Mouse (Mus musculus) midbrain, embryonic 14.5 days (tissue): ENCODE data around the gene Fam49a. TPM values are rescaled to one million over a fixed set of nuclear protein-coding genes. Genes with fewer than 3 reads are reported as not detected.

Source experiments
- ATAC-seq: fragments of 200-750 bp; cut with Nextera tagmentation; 2 replicates; pipeline ENCODE4 v1.8.0; 2017; ENCODE audit warnings: moderate number of reproducible peaks, moderate library complexity; ENCODE audit not compliant: low FRiP score, low TSS enrichment
- DNase-seq: peaks from one replicate; pipeline ENCODE4 v3.0.0-alpha.2; 2015
- H3K27ac ChIP-seq: fragments of 300-500 bp; sonication (generic); replicated peaks from 2 replicates; pipeline ENCODE4 v1.5.1; 2014; ENCODE audit warnings: mild to moderate bottlenecking, low read depth, low read length, moderate library complexity
- H3K27me3 ChIP-seq: fragments of 300-500 bp; sonication (generic); 2 replicates; pipeline ENCODE4 v1.6.1; 2014; ENCODE audit warnings: low read length, control low read depth, mixed read lengths; ENCODE audit not compliant: control insufficient read depth, insufficient read depth
- H3K36me3 ChIP-seq: fragments of 300-500 bp; sonication (generic); 2 replicates; pipeline ENCODE4 v1.6.1; 2014; ENCODE audit warnings: low read length, control low read depth; ENCODE audit not compliant: control insufficient read depth, insufficient read depth
- H3K4me1 ChIP-seq: fragments of 300-500 bp; sonication (generic); 2 replicates; pipeline ENCODE4 v1.6.1; 2014; ENCODE audit warnings: mild to moderate bottlenecking, antibody characterized with exemption, low read length, control low read depth; ENCODE audit not compliant: control insufficient read depth, insufficient read depth
- H3K4me2 ChIP-seq: fragments of 300-500 bp; sonication (generic); 2 replicates; pipeline ENCODE4 v1.6.1; 2014; ENCODE audit warnings: mild to moderate bottlenecking, low read length, moderate library complexity
- H3K4me3 ChIP-seq: fragments of 300-500 bp; sonication (generic); replicated peaks from 2 replicates; pipeline ENCODE4 v1.5.1; 2014; ENCODE audit warnings: low read depth, low read length
- H3K9ac ChIP-seq: fragments of 300-500 bp; sonication (generic); replicated peaks from 2 replicates; pipeline ENCODE4 v1.6.1; 2014; ENCODE audit warnings: mild to moderate bottlenecking, low read length, moderate library complexity
- H3K9me3 ChIP-seq: fragments of 300-500 bp; sonication (generic); 2 replicates; pipeline ENCODE4 v1.6.1; 2016; ENCODE audit warnings: low read length, control low read depth, mixed read lengths; ENCODE audit not compliant: control insufficient read depth
- WGBS: fragments of 180-500 bp; shearing (Covaris S2); extraction: QIAGEN DNeasy Blood & Tissue Kit; methylation state at CpG from one replicate; pipeline ENCODE4 v1.1.7; 2014; 5-methylcytosine and 5-hydroxymethylcytosine counted together
- polyA plus RNA-seq: library from polyadenylated mRNA; unstranded; fragments of >200 nt; fragmentation: Nextera tagmentation; extraction: Ambion mirVana; gene quantifications from 2 replicates; pipeline ENCODE4 v1.2.1, GENCODE M21; 2014

Gene Fam49a
- polyA plus RNA-seq, 1 experiment from 2014 or later: 57.0 TPM

GRCm38 (mm10) chr12:12349645-12350288 is 87.8 kb downstream of the Fam49a start:
- WGBS: 80% methylated on average over 6 of the region's 6 CpGs
- Histone ChIP-seq H3K9ac (no peak overlapping the region), H3K27me3 (no peaks in the 10 kb centered on the region), H3K9me3 (no peaks in the 10 kb centered on the region), H3K36me3 (no peaks in the 10 kb centered on the region), H3K4me2 (no peak overlapping the region), H3K4me3 (no peak overlapping the region), H3K4me1 (no peaks in the 10 kb centered on the region), H3K27ac (no peak overlapping the region)
- ATAC-seq (no peak), DNase-seq (no peak)

DNA sequence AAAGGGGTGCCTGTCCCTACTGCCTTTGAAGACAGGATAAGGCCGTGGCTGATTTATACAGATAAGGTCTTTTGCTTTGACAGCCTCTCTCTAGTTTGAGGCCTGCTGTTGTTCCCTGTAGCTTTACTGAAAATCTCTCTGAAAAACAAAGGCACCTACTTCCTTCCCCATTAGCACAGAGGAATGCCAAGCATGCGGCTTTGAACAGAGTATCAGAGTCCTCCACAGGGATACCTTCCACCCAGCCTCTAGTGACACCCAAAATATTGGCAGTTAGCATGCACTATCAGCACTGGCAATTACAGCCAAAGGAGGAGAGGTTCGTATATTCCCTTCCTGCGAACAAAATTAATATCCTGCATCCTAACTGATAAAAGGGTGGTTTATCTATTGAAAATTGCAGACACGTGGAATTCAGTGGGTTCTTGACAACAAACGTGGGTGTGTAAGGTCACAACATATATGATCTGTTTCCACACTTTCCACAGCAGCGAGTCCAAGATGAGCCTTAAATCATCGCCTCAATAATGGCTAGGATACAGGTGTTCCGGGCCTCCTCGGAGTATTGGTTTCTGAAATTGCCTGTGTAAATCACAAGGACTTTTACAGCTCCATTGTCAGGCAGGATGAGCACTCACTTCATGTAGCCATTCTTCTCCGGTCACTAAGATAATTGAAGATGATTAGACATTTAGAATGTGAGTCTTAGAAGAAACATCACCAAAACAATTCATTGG is 90.0 kb downstream of the Fam49a start:
- ATAC-seq (no peak), DNase-seq (no peak)
- H3K27ac ChIP-seq: no peak overlapping the region
- H3K4me3 ChIP-seq: no peak overlapping the region
- H3K4me1 ChIP-seq: peaks cover 4% of the 10 kb centered on the region; the same call in 1 of the 2 replicates
- H3K4me2 ChIP-seq: no peak overlapping the region
- H3K27me3 ChIP-seq: no peaks in the 10 kb centered on the region
- WGBS: 81% methylated on average over 11 of the region's 11 CpGs
- H3K9ac ChIP-seq: no peak overlapping the region
- no peaks in the 10 kb centered on the region for H3K36me3 ChIP-seq
- H3K9me3 ChIP-seq: no peaks in the 10 kb centered on the region

GRCm38 (mm10) chr12:12354115-12354653 is 92.2 kb downstream of the Fam49a start:
- Histone ChIP-seq H3K9ac (no peak overlapping the region), H3K4me2 (no peak overlapping the region), H3K27me3 (no peaks in the 10 kb centered on the region), H3K36me3 (no peaks in the 10 kb centered on the region; the same call in 1 of the 2 replicates), H3K9me3 (no peaks in the 10 kb centered on the region), H3K27ac (no peak overlapping the region), H3K4me1 (peaks cover 4% of the 10 kb centered on the region; the same call in 1 of the 2 replicates), H3K4me3 (no peak overlapping the region)
- DNase-seq: no peak
- 86% methylated on average over 10 of the region's 10 CpGs for WGBS
- ATAC-seq: no peak

DNA sequence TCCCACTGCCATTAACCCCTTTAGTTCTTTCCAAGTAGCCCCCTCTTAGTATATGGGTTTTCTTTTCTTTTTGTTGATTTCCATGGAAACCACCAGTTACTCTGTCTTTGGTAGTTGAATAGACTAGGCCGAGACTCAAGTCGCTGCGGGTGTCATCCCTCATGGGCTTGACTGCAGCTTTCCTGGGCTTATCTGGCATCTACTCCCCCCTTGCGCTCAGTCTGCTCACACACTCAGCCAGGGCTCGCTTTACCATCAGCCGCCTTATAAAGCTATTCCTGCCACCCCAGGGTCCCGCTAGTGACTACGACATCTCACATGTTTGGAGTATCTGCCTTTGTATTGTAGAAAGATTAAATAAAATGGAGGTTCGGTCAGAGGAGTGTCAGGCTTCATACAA is 94.1 kb downstream of the Fam49a start:
- DNase-seq (no peak), ATAC-seq (no peak)
- no peaks in the 10 kb centered on the region; the same call in 1 of the 2 replicates for H3K36me3 ChIP-seq

GRCm38 (mm10) chr12:12356463-12356862 is 94.5 kb downstream of the Fam49a start:
- 67% methylated on average over 1 of the region's 1 CpGs for WGBS
- Histone ChIP-seq H3K9ac (no peak overlapping the region), H3K27me3 (no peaks in the 10 kb centered on the region), H3K36me3 (peaks cover 1% of the 10 kb centered on the region; the same call in 1 of the 2 replicates), H3K9me3 (no peaks in the 10 kb centered on the region), H3K4me1 (peaks cover 4% of the 10 kb centered on the region; the same call in 1 of the 2 replicates), H3K4me3 (no peak overlapping the region), H3K27ac (no peak overlapping the region), H3K4me2 (no peak overlapping the region)
- ATAC-seq (no peak), DNase-seq (peak; percentile 45)

More for the DNA sequence above, 94.1 kb downstream of the Fam49a start:
- no peak overlapping the region for H3K4me2 ChIP-seq
- WGBS: 73% methylated on average over 9 of the region's 9 CpGs
- no peaks in the 10 kb centered on the region for H3K27me3 ChIP-seq
- H3K9me3 ChIP-seq: no peaks in the 10 kb centered on the region
- no peak overlapping the region for H3K27ac ChIP-seq
- H3K9ac ChIP-seq: no peak overlapping the region
- H3K4me3 ChIP-seq: no peak overlapping the region
- H3K4me1 ChIP-seq: peaks cover 4% of the 10 kb centered on the region; the same call in 1 of the 2 replicates

GRCm38 (mm10) chr12:12356946-12357345 is 95.0 kb downstream of the Fam49a start:
- Histone ChIP-seq H3K36me3 (peaks cover 6% of the 10 kb centered on the region; the same call in 1 of the 2 replicates), H3K27ac (no peak overlapping the region), H3K9me3 (no peaks in the 10 kb centered on the region), H3K4me1 (peaks cover 4% of the 10 kb centered on the region; the same call in 1 of the 2 replicates), H3K4me3 (no peak overlapping the region), H3K27me3 (no peaks in the 10 kb centered on the region), H3K9ac (no peak overlapping the region), H3K4me2 (no peak overlapping the region)
- DNase-seq (no peak), ATAC-seq (no peak)
- WGBS: 91% methylated on average over 5 of the region's 5 CpGs

DNA sequence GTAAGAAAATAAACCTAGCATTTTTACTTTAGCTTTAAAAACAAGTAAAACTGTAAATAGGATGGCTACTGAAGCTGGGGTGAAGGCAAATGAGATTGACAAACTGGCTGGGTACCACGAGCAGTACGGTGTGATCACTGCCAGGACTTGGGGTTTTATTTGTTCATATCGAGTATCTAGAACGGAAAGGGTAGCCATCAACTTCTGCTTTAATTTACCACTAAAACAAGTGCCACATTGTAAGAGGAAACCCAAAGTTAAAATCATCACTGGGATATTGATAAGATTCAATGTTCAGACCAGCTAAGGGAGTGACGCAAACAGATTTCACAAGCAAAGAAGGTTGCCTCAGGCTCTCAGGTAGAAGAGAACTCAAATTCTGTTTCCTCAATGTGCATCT is 98.0 kb downstream of the Fam49a start:
- ATAC-seq (no peak), DNase-seq (no peak)
- Histone ChIP-seq H3K27me3 (no peaks in the 10 kb centered on the region), H3K4me2 (no peak overlapping the region), H3K9me3 (no peaks in the 10 kb centered on the region), H3K4me3 (no peak overlapping the region), H3K9ac (no peak overlapping the region), H3K27ac (no peak overlapping the region), H3K36me3 (peaks cover 19% of the 10 kb centered on the region), H3K4me1 (peaks cover 4% of the 10 kb centered on the region; the same call in 1 of the 2 replicates)
- 96% methylated on average over 5 of the region's 5 CpGs for WGBS

GRCm38 (mm10) chr12:12362371-12362770 is 100.4 kb downstream of the Fam49a start:
- H3K9me3 ChIP-seq: no peaks in the 10 kb centered on the region
- no peak overlapping the region for H3K4me2 ChIP-seq
- H3K4me1 ChIP-seq: no peaks in the 10 kb centered on the region
- no peak overlapping the region for H3K9ac ChIP-seq
- no peaks in the 10 kb centered on the region for H3K27me3 ChIP-seq
- no peak overlapping the region for H3K4me3 ChIP-seq
- H3K27ac ChIP-seq: no peak overlapping the region
- H3K36me3 ChIP-seq: peaks cover 27% of the 10 kb centered on the region
- 90% methylated on average over 10 of the region's 10 CpGs for WGBS
- ATAC-seq: no peak
- no peak for DNase-seq
